Mouse (Mus musculus): ENCODE results near the gene Olfml2b.

The Olfml2b gene

GRCm38 (mm10) chr1:170644255-170645205 lies at the start of gene Olfml2b:
Gene Olfml2b (plus strand): TSS chr1:170644532.
- no peak for TF ChIP-seq GATA4 (IDR thresholded peaks at IDR 0.05; ENCODE audit: insufficient replicate concordance, low read length)

DNA sequence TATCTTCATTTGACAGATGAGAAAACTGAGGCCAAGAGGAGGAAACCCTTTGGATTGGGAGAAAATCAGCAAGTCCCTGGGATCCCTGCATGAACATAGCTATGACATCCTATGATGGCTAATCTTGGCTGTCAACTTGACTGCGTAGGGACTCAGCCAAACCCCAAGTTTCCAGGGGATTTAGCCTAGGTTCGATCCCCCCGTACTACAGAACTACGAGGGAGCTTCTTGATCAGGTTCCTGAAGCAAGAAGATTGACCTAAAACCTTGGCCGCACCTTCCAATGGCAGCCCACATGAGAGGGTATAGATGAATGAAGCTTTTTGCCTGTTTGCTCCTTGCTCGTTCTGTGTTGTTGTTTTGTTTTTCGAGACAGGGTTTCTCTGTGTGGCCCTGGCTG lies 49.8 kb upstream of the Olfml2b start:
- TF ChIP-seq GATA4 (IDR thresholded peaks at IDR 0.05; ENCODE audit: insufficient replicate concordance, low read length) = no peak

DNA sequence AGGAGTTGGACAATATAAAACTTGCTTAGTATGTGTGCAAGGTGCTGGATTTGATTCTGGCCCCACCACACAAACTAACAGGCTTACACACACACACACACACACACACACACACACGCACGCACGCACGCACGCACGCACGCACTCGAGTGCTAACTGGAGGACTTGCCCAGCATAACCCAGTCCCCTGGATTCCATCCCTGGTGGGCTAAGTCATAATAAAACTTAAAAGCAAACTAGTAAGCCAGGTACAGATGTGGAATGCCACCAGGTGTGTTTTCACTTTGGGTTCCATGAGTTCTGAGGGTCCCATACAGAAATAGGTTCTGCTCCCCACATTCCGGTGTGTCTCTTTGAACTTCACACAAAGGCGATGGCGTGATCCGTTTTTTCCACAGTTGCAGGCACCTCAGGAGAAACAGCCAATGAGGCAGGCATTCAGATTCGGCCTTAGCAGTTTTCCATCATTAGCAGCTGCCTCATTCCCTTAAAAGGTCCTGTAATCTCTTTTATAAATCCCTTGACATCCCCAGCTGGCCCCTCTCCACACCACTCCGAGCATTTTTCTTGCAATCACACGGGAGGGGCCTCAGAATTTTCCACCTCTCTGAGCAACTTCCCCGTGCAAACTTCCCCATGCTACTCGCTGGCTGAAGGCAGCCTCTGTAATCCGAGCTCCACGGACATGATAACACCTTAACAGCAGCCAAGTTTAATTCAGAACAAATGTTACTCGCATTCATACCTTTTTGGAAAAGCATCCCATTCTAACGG lies 38.9 kb upstream of the Olfml2b start:
- no peak for TF ChIP-seq GATA4 (IDR thresholded peaks at IDR 0.05; ENCODE audit: insufficient replicate concordance, low read length)

GRCm38 (mm10) chr1:170607231-170607917 lies 37.0 kb upstream of the Olfml2b start:
- TF ChIP-seq GATA4 (IDR thresholded peaks at IDR 0.05; ENCODE audit: insufficient replicate concordance, low read length) = peak; percentile 57; the same call in 1 of the 2 replicates

GRCm38 (mm10) chr1:170608461-170609071 lies 35.8 kb upstream of the Olfml2b start:
- TF ChIP-seq GATA4 (IDR thresholded peaks at IDR 0.05; ENCODE audit: insufficient replicate concordance, low read length) = no peak

DNA sequence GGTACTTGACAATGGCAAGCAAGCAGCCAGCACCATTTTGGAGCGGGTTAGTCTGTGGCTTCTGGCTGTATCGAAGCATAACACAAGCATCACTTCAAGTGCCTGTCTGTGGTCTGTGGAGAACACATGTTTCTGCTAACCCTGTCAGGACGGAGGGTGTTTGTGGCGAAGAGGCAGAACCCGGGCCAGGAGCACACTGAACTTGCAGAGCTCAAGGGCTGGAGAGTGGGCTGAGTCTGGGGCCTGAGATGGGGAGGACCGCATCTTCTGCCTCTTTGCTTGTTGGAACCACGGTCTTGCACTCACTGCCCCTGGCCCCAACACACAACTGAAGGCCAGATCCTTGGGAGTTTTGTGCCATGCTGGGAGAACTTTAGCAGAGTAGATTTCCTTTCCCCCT lies 34.5 kb upstream of the Olfml2b start:
- TF ChIP-seq GATA4 (IDR thresholded peaks at IDR 0.05; ENCODE audit: insufficient replicate concordance, low read length) = no peak

GRCm38 (mm10) chr1:170610289-170610688 lies 34.0 kb upstream of the Olfml2b start:
- no peak for TF ChIP-seq GATA4 (IDR thresholded peaks at IDR 0.05; ENCODE audit: insufficient replicate concordance, low read length)

DNA sequence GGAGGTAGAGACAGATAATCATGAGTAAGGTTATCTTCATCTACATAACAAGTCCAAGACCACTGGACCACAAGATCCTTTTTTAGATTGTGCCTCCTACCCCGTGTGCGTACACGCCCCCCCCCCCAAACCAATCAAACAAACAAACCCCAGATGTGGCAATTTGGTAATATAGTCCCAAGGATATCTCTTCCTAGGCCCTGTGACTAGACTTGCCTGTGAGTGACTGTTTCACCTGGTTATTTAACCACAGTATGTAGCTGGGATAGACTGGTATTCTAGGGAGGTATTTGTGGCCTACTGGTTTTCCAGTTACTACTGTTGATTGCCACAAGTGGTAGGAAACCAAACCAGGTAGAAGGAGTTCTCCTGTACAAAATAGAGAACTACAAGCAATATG lies 33.6 kb upstream of the Olfml2b start:
- TF ChIP-seq GATA4 (IDR thresholded peaks at IDR 0.05; ENCODE audit: insufficient replicate concordance, low read length) = no peak

GRCm38 (mm10) chr1:170611631-170612030 lies 32.7 kb upstream of the Olfml2b start:
- no peak for TF ChIP-seq GATA4 (IDR thresholded peaks at IDR 0.05; ENCODE audit: insufficient replicate concordance, low read length)

- TF ChIP-seq GATA4 (IDR thresholded peaks at IDR 0.05; ENCODE audit: insufficient replicate concordance, low read length) = no peak
Measured at GRCm38 (mm10) chr1:170612968-170613872, 31.1 kb upstream of the Olfml2b start.

DNA sequence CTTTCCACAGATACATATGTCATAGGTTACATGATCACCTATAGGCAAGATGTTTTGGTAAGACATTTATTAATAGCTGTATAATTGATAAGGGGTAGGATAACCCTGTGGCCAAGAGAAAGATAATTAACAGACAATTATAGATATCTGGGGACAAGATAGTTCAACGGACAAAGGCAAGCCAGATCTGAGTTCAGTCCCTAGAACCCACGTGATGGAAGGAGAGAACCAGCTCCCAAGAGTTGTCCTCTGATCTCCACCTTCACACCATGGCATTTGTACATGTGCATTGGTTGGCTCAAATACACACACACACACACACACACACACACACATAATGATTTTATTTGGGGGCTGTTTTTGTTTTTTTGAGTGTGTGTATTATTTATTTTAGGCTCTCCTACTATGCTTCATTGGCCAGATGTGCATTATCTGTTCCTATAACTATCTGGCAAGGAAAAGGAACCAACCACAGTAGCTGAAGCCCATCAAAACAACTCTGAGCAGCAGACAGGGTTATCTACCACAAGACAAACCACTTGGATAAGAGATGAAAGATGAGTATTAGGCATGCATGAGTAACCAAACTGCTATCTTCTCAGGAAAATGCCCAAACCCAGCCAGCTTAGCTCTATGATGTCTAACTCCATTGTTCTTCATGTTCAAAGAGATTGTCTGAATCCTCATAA lies 24.5 kb upstream of the Olfml2b start:
- no peak for TF ChIP-seq GATA4 (IDR thresholded peaks at IDR 0.05; ENCODE audit: insufficient replicate concordance, low read length)

DNA sequence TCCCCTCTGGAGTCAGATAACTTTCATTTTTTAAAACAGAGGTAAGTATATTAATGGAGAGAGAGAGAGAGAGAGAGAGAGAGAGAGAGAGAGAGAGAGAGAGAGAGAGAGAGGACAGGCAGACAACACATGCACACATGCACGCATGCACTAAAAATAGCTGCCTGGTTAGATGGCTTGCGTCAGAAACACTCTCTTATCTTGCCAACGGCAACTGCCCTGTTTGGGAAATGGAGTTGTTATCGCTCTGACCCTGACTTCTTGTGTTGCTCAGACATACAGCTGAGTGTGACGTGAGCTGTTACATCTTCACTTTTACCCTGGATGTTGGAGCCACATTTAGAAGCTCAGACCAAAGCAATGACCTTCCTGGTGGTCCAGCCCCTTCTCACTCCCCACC lies 21.4 kb upstream of the Olfml2b start:
- peak; percentile 97 for TF ChIP-seq GATA4 (IDR thresholded peaks at IDR 0.05; ENCODE audit: insufficient replicate concordance, low read length)

GRCm38 (mm10) chr1:170623432-170623831 lies 20.9 kb upstream of the Olfml2b start:
- no peak for TF ChIP-seq GATA4 (IDR thresholded peaks at IDR 0.05; ENCODE audit: insufficient replicate concordance, low read length)

All from liver, adult (tissue).